In the genomic region with DNA sequence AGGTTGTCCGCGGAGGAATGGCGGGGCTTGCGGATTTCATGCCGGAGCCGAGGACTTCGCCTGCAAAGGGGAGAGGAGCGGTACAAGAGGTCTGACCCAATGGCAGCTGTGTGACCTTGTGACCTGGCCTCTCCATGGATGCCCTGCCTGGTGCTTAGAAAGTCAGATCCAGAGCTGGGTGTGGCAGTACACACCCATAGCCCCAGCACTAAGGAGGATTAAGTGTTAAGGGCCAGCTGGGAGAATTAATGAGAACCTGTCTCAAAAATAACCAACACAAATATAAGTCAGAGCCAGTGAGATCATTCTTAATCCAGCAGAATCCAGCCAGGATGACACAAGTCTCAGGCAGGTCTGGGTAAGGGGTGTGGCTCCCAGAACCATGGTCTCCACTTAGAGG, we compare ENCODE assay signal across 27 mouse cellular contexts.
"Had no signal": no experiment of that assay in that cellular context is flagged by ENCODE, and none has a peak within 500 bp of the region (broad histone marks: within the 10 kb centered on the region; RNA-seq: fewer than 3 reads in every experiment).

No protein-coding gene starts in this region.

- ATAC-seq: hindbrain, embryonic 16.5 days; inflammation-experienced regulatory T-cells, adult 6 months; intestine, embryonic 15.5 days had no signal

- H3K27me3 ChIP-seq: heart, embryonic 12.5 days; hindbrain, embryonic 12.5 days; intestine, embryonic 15.5 days; limb, embryonic 12.5 days; liver, embryonic 13.5 days; liver, embryonic 15.5 days had no signal

- H3K9ac ChIP-seq: heart, embryonic 12.5 days; hindbrain, embryonic 12.5 days; hindbrain, embryonic 14.5 days; intestine, embryonic 15.5 days; limb, embryonic 12.5 days; liver, embryonic 13.5 days; liver, embryonic 15.5 days had no signal

- H3K4me3 ChIP-seq: gastrocnemius, adult 2 months; heart, embryonic 10.5 days; heart, embryonic 12.5 days; hindbrain, embryonic 10.5 days; hindbrain, embryonic 12.5 days; intestine, embryonic 15.5 days; layer of hippocampus, adult 2 months; left cerebral cortex, adult 2 months; limb, embryonic 10.5 days; limb, embryonic 12.5 days; liver, embryonic 13.5 days; liver, embryonic 15.5 days had no signal

- H3K27ac ChIP-seq: gastrocnemius, adult 2 months; heart, embryonic 10.5 days; hindbrain, embryonic 10.5 days; hindbrain, embryonic 12.5 days; hindbrain, embryonic 14.5 days; intestine, embryonic 15.5 days; layer of hippocampus, adult 2 months; left cerebral cortex, adult 2 months; limb, embryonic 10.5 days; limb, embryonic 12.5 days; liver, embryonic 13.5 days; liver, embryonic 15.5 days had no signal

- H3K4me1 ChIP-seq: heart, embryonic 10.5 days; intestine, embryonic 15.5 days; limb, embryonic 10.5 days; liver, embryonic 13.5 days; liver, embryonic 15.5 days had no signal

- H3K9me3 ChIP-seq: heart, embryonic 10.5 days; heart, embryonic 12.5 days; hindbrain, embryonic 10.5 days; hindbrain, embryonic 12.5 days; intestine, embryonic 15.5 days; limb, embryonic 10.5 days; limb, embryonic 12.5 days; liver, embryonic 13.5 days; liver, embryonic 15.5 days had no signal

- DNase-seq: gastrocnemius, adult 2 months; gastrocnemius, postnatal 10 days; gastrocnemius, postnatal 25 days; heart, adult 18-20 months; heart, postnatal 10 days; heart, postnatal 4 days; kidney, adult 18-20 months; kidney, adult 8-10 months; kidney, postnatal 10 days; kidney, postnatal 25 days; kidney, postnatal 4 days; liver; liver, embryonic 13.5 days had no signal

- H3K36me3 ChIP-seq: heart, embryonic 10.5 days; hindbrain, embryonic 10.5 days; hindbrain, embryonic 12.5 days; intestine, embryonic 15.5 days; limb, embryonic 10.5 days; liver, embryonic 13.5 days; liver, embryonic 15.5 days had no signal

- H3K4me2 ChIP-seq: heart, embryonic 12.5 days; hindbrain, embryonic 12.5 days; hindbrain, embryonic 14.5 days; intestine, embryonic 15.5 days; limb, embryonic 12.5 days; liver, embryonic 11.5 days; liver, embryonic 13.5 days; liver, embryonic 15.5 days had no signal
